Mouse (Mus musculus) stomach, embryonic 15.5 days (tissue): ENCODE data around the gene Csta1. TPM values are rescaled to one million over a fixed set of nuclear protein-coding genes. Genes with fewer than 3 reads are reported as not detected.

Experiments
- polyA plus RNA-seq: library from polyadenylated mRNA; unstranded; fragments of >200 nt; fragmentation: Nextera tagmentation; extraction: Ambion mirVana; gene quantifications from 2 replicates; pipeline ENCODE4 v1.2.1, GENCODE M21; 2015

The Csta1 gene
- polyA plus RNA-seq, 1 experiment from 2014 or later: 11.8 TPM

Other genes starting within 250 kb of the Csta1 start
- 9.7 and 10.0 TPM in 2 replicates for gene Parp9, start 192.8 kb downstream of the Csta1 start, polyA plus RNA-seq
- 6.8 and 7.6 TPM in 2 replicates for gene Dtx3l, start 192.1 kb downstream of the Csta1 start, polyA plus RNA-seq
- 33.3 and 35.9 TPM in 2 replicates for gene Kpna1, start 152.5 kb downstream of the Csta1 start, polyA plus RNA-seq
- gene Wdr5b, start 90.1 kb downstream of the Csta1 start, polyA plus RNA-seq: 8.5 and 9.1 TPM in 2 replicates
- gene Fam162a, start 59.6 kb downstream of the Csta1 start, polyA plus RNA-seq: 415 and 423 TPM in 2 replicates
- 99.7 and 101 TPM in 2 replicates for gene Ccdc58, start 59.6 kb downstream of the Csta1 start, polyA plus RNA-seq
- 13.8 and 17.6 TPM in 2 replicates for gene Stfa2l1, start 25.6 kb upstream of the Csta1 start, polyA plus RNA-seq
- gene Gm5483, start 53.0 kb upstream of the Csta1 start, polyA plus RNA-seq: 38.5 and 45.8 TPM in 2 replicates
- 2.4 and 2.6 TPM in 2 replicates for gene Gm5416, start 79.2 kb upstream of the Csta1 start, polyA plus RNA-seq
- 4.8 and 11.6 TPM in 2 replicates for gene 2010005H15Rik, start 90.2 kb upstream of the Csta1 start, polyA plus RNA-seq
- gene Stfa1, start 145.7 kb upstream of the Csta1 start, polyA plus RNA-seq: 65.4 and 81.5 TPM in 2 replicates
- gene BC117090, start 203.1 kb upstream of the Csta1 start, polyA plus RNA-seq: 0.78 and 0.81 TPM in 2 replicates
- gene BC100530, start 236.5 kb upstream of the Csta1 start, polyA plus RNA-seq: 56.2 and 74.4 TPM in 2 replicates